Mouse (Mus musculus) megakaryocyte, embryonic 14.5 days (primary cell): ENCODE results near the gene Il4.

ENCODE experiments used
- FLI1 ChIP-seq: IDR thresholded peaks from 2 replicates; pipeline ENCODE4 v1.6.1; 2012; ENCODE audit warnings: low read length, inconsistent platforms, mixed read lengths
- GATA1 ChIP-seq: IDR thresholded peaks from 3 replicates; pipeline ENCODE4 v1.6.1; 2012; ENCODE audit warnings: mixed read lengths, low read length, inconsistent platforms, borderline replicate concordance

DNA sequence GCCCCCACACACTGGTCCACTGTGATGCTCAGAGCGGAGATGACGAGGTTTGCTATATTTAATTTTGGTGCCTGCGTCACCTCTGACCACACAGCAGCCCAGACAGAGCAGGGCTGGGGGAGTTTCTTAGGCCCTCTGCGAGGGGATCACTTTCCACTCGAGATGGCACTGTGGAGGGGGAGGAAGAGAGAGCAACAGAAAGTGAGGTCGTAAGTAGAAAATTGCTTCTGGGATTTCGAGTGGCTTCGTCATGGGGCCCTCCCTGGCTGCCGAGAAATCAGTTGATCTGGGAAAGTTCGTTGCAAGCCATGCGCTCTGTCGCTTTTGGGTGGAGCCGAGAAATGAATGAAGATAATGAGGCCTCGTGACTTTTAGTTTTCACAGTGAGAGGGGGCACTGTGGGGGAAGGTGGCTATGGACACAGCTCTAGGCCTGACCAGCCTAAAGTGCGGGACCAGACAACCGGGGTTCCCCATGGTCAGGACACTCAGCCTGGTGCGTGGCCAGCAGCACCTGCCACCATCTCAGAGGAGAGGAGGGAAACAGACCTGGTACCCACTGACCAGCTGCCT is 8.4 kb upstream of the Il4 start:
- TF ChIP-seq GATA1 (no peak), FLI1 (no peak)
